Mouse (Mus musculus) lung, postnatal 10 days (tissue): ENCODE results near the gene Mup10.
"Not testable (repeated sequence)": the region's sequence is repeated elsewhere in the genome, so short reads cannot be mapped to it uniquely, and the experiment has no call there.

Experiments
- DNase-seq: peaks from one replicate; pipeline ENCODE4 v3.0.0; 2021

The Mup10 gene

GRCm38 (mm10) chr4:60582099-60582498, at the start of gene Mup10:
Mup10 (minus strand) TSS chr4:60582199.
- DNase-seq, result not testable (repeated sequence)
